Mouse (Mus musculus): ENCODE data around the gene Tomm34. TPM values are rescaled to one million over a fixed set of nuclear protein-coding genes. Genes with fewer than 3 reads are reported as not detected.

Tomm34 gene
- polyA plus RNA-seq, 1 experiment from 2014 or later = 64.9 TPM

- H3K36me3 ChIP-seq = no peaks in the 10 kb centered on the region
- 0 out of 2 replicates have a peak, but pooled peaks have one; percentile 44 for ATAC-seq (replicated peaks; ENCODE audit: low FRiP score)
- 88% methylated on average over 1 of the region's 1 CpGs for WGBS
These were observed 32.5 kb downstream of the Tomm34 start for GRCm38 (mm10) chr2:164038407-164039028.

DNA sequence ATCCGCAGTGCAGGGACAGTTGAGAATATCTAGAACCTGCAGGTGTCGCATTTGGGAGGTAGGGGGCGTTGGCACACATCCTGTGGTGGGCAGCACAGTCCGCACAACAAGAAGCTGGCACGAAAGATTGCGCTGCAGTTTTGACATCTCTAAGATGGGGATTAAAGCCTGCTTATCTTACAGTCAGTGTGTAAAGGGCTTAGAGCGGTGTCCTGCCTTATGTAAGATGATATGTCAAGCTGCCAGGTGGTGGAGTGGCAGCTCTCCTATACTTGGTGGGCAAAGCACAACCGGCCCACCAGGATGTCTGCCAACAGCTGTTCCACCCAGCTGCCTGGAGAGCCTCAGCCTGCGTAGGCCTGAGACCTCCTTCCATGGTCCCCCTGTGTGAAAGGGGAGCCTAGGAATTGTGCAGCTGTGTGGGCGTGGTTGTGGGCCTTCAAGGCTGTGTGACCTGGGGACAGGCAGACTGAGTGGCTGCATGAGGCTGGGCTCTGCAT, 34.4 kb downstream of the Tomm34 start:
- 50% methylated on average over 10 of the region's 10 CpGs for WGBS

More at GRCm38 (mm10) chr2:164038407-164039028, 32.5 kb downstream of the Tomm34 start:
- no peak overlapping the region for H3K27ac ChIP-seq
- peaks cover 5% of the 10 kb centered on the region; the same call in 1 of the 2 replicates for H3K4me1 ChIP-seq
- no peaks in the 10 kb centered on the region for H3K27me3 ChIP-seq
- no peak overlapping the region for H3K9ac ChIP-seq
- no peak overlapping the region for H3K4me3 ChIP-seq (replicated peaks)
- no peak overlapping the region for H3K4me2 ChIP-seq
- no peaks in the 10 kb centered on the region for H3K9me3 ChIP-seq (replicated peaks)

DNA sequence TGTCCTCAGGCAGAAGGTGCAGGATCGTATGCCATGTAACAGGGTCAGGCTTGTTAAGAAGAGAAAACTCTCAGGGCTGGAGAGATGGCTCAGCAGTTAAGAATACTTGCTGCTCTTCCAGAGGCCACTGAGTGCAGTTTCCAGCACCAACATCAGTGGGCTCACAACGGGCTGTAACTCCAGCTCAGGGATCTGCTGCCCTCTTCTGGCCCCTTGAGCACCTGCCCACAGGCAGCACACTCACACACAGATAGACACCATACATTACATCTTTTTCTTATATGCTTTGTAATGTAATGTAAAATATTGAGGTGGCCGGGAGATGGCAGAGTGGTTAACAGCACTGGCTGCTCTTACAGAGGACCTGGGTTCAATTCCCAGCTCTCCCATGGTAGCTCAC, 38.0 kb downstream of the Tomm34 start:
- peaks cover 5% of the 10 kb centered on the region; the same call in 1 of the 2 replicates for H3K4me1 ChIP-seq
- H3K4me2 ChIP-seq = no peak overlapping the region
- H3K9me3 ChIP-seq (replicated peaks) = no peaks in the 10 kb centered on the region; the same call in 1 of the 2 replicates
- 91% methylated on average over 3 of the region's 3 CpGs for WGBS
- no peak overlapping the region for H3K9ac ChIP-seq
- H3K27ac ChIP-seq = no peak overlapping the region
- no peaks in the 10 kb centered on the region for H3K27me3 ChIP-seq
- H3K4me3 ChIP-seq (replicated peaks) = no peak overlapping the region
- H3K36me3 ChIP-seq = no peaks in the 10 kb centered on the region
- ATAC-seq (replicated peaks; ENCODE audit: low FRiP score) = no peak

More for the DNA sequence above, 34.4 kb downstream of the Tomm34 start:
- Histone ChIP-seq H3K4me2 (no peak overlapping the region), H3K27me3 (no peaks in the 10 kb centered on the region), H3K27ac (no peak overlapping the region), H3K4me1 (peaks cover 5% of the 10 kb centered on the region; the same call in 1 of the 2 replicates), H3K36me3 (no peaks in the 10 kb centered on the region), H3K9me3 (replicated peaks) (no peaks in the 10 kb centered on the region; the same call in 1 of the 2 replicates), H3K4me3 (replicated peaks) (no peak overlapping the region), H3K9ac (no peak overlapping the region)
- ATAC-seq (replicated peaks; ENCODE audit: low FRiP score) = peak; percentile 64

- Histone ChIP-seq H3K27me3 (no peaks in the 10 kb centered on the region), H3K36me3 (no peaks in the 10 kb centered on the region), H3K4me1 (no peaks in the 10 kb centered on the region), H3K9ac (no peak overlapping the region), H3K9me3 (replicated peaks) (no peaks in the 10 kb centered on the region; the same call in 1 of the 2 replicates), H3K27ac (no peak overlapping the region), H3K4me3 (replicated peaks) (no peak overlapping the region), H3K4me2 (no peak overlapping the region)
- WGBS = 59% methylated on average over 10 of the region's 10 CpGs
- ATAC-seq (replicated peaks; ENCODE audit: low FRiP score) = no peak
These were observed 39.8 kb downstream of the Tomm34 start for GRCm38 (mm10) chr2:164031147-164031546.

- Histone ChIP-seq H3K9ac (no peak within 1 kb of the TSS), H3K27me3 (no peaks in the 10 kb centered on the region), H3K9me3 (replicated peaks) (no peaks in the 10 kb centered on the region), H3K36me3 (0 out of 2 replicates have a peak, but pooled peaks cover under 1% of the 10 kb centered on the region), H3K4me1 (no peaks in the 10 kb centered on the region), H3K27ac (no peak within 1 kb of the TSS), H3K4me3 (replicated peaks) (no peak within 1 kb of the TSS), H3K4me2 (no peak within 1 kb of the TSS)
- no peak for ATAC-seq (replicated peaks; ENCODE audit: low FRiP score)
- WGBS = 82% methylated on average over 16 of the region's 16 CpGs
These were observed 45.8 kb downstream of the Tomm34 start, which contains the start of gene Pabpc1l for GRCm38 (mm10) chr2:164025150-164025549. Gene Pabpc1l (plus strand): TSS chr2:164025450.

- Histone ChIP-seq H3K9me3 (replicated peaks) (no peaks in the 10 kb centered on the region), H3K9ac (no peak overlapping the region), H3K4me3 (replicated peaks) (no peak overlapping the region), H3K27ac (no peak overlapping the region), H3K4me2 (no peak overlapping the region), H3K4me1 (no peaks in the 10 kb centered on the region), H3K27me3 (no peaks in the 10 kb centered on the region), H3K36me3 (peaks cover 31% of the 10 kb centered on the region)
- WGBS = 50% methylated on average over 2 of the region's 2 CpGs
- no peak for ATAC-seq (replicated peaks; ENCODE audit: low FRiP score)
These were observed 48.9 kb downstream of the Tomm34 start for GRCm38 (mm10) chr2:164022104-164022503.

- Histone ChIP-seq H3K9ac (no peak overlapping the region), H3K27ac (no peak overlapping the region), H3K27me3 (no peaks in the 10 kb centered on the region), H3K4me1 (no peaks in the 10 kb centered on the region), H3K4me3 (replicated peaks) (no peak overlapping the region), H3K36me3 (peaks cover 53% of the 10 kb centered on the region), H3K4me2 (no peak overlapping the region), H3K9me3 (replicated peaks) (no peaks in the 10 kb centered on the region)
- ATAC-seq (replicated peaks; ENCODE audit: low FRiP score) = no peak
- WGBS = 72% methylated on average over 4 of the region's 4 CpGs
These were observed 51.0 kb downstream of the Tomm34 start for GRCm38 (mm10) chr2:164019943-164020342.

DNA sequence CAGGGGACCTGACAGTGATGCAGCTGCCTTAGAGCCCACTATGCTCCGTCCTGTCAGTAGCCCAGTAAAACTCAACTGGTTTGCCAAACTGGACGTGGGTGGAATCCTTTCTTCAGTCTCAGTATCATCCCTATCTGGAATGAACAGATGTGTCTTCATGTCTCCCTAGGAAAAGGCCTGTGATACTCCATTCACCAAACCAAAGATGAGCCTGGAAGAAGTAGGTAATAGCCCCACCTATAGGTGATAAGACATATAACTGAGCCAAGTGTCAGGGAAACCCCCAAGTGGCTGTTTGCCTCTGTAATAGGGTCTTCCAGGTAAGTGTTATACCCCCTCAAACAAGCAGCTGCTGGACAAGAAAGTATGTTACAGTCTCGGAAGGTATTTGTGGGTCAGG, 52.1 kb downstream of the Tomm34 start:
- H3K4me3 ChIP-seq (replicated peaks) = no peak overlapping the region
- H3K4me1 ChIP-seq = no peaks in the 10 kb centered on the region
- H3K27me3 ChIP-seq = no peaks in the 10 kb centered on the region
- peaks cover 63% of the 10 kb centered on the region for H3K36me3 ChIP-seq
- H3K27ac ChIP-seq = no peak overlapping the region
- WGBS = 93% methylated on average over 3 of the region's 3 CpGs
- no peak for ATAC-seq (replicated peaks; ENCODE audit: low FRiP score)
- H3K9me3 ChIP-seq (replicated peaks) = no peaks in the 10 kb centered on the region
- H3K4me2 ChIP-seq = no peak overlapping the region
- no peak overlapping the region for H3K9ac ChIP-seq

GRCm38 (mm10) chr2:164015304-164015703, 55.7 kb downstream of the Tomm34 start:
- Histone ChIP-seq H3K4me3 (replicated peaks) (no peak overlapping the region), H3K4me2 (no peak overlapping the region), H3K36me3 (peaks cover 95% of the 10 kb centered on the region), H3K4me1 (no peaks in the 10 kb centered on the region), H3K9ac (no peak overlapping the region), H3K27me3 (no peaks in the 10 kb centered on the region), H3K27ac (no peak overlapping the region), H3K9me3 (replicated peaks) (no peaks in the 10 kb centered on the region)
- ATAC-seq (replicated peaks; ENCODE audit: low FRiP score) = no peak
- whole genome bisulfite sequencing = 95% methylated on average over 16 of the region's 16 CpGs

DNA sequence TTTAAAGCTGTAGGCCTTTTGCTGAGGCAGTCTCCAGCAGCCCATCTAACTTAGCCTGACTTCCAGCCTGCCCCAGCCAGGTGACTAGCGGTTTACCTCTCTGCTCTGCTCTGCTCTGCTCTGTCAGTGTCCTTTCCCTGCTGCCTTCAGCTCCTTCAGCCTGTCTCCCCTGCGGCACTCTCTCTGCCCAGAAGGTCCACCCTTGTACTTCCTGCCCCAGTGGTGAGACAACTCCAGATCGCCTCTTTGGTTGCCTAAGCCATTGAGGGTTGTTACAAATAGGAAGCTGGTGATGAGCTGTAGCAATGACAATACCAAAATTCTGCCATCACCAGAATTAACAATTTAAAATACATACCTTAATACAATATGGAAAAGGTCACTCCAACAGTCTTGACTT, 60.0 kb downstream of the Tomm34 start:
- H3K9ac ChIP-seq = no peak overlapping the region
- no peaks in the 10 kb centered on the region for H3K27me3 ChIP-seq
- H3K4me3 ChIP-seq (replicated peaks) = no peak overlapping the region
- peaks cover 52% of the 10 kb centered on the region for H3K36me3 ChIP-seq
- no peak overlapping the region for H3K27ac ChIP-seq
- peaks cover 14% of the 10 kb centered on the region for H3K4me1 ChIP-seq
- no peak for ATAC-seq (replicated peaks; ENCODE audit: low FRiP score)
- H3K9me3 ChIP-seq (replicated peaks) = no peaks in the 10 kb centered on the region
- H3K4me2 ChIP-seq = no peak overlapping the region
- 87% methylated on average over 3 of the region's 3 CpGs for WGBS

- WGBS = 84% methylated on average over 5 of the region's 5 CpGs
- no peaks in the 10 kb centered on the region for H3K9me3 ChIP-seq (replicated peaks)
- H3K9ac ChIP-seq = no peak overlapping the region
- peaks cover 17% of the 10 kb centered on the region for H3K4me1 ChIP-seq
- no peak overlapping the region for H3K27ac ChIP-seq
- ATAC-seq (replicated peaks; ENCODE audit: low FRiP score) = no peak
- H3K36me3 ChIP-seq = peaks cover 48% of the 10 kb centered on the region
- H3K27me3 ChIP-seq = no peaks in the 10 kb centered on the region
- no peak overlapping the region for H3K4me2 ChIP-seq
- H3K4me3 ChIP-seq (replicated peaks) = no peak overlapping the region
These were observed 60.5 kb downstream of the Tomm34 start for GRCm38 (mm10) chr2:164010496-164010895.

- H3K9ac ChIP-seq = no peak overlapping the region
- H3K27me3 ChIP-seq = no peaks in the 10 kb centered on the region
- ATAC-seq (replicated peaks; ENCODE audit: low FRiP score) = no peak
- no peak overlapping the region for H3K4me3 ChIP-seq (replicated peaks)
- peaks cover 23% of the 10 kb centered on the region for H3K4me1 ChIP-seq
- no peak overlapping the region for H3K27ac ChIP-seq
- WGBS = 90% methylated on average over 6 of the region's 6 CpGs
- no peak overlapping the region for H3K4me2 ChIP-seq
- H3K36me3 ChIP-seq = peaks cover 39% of the 10 kb centered on the region
- no peaks in the 10 kb centered on the region for H3K9me3 ChIP-seq (replicated peaks)
These were observed 61.7 kb downstream of the Tomm34 start for GRCm38 (mm10) chr2:164009227-164009626.
